Mouse (Mus musculus) ES-E14 (cell line): Measurements from ENCODE around the gene Slc25a39. TPM values are rescaled to one million over a fixed set of nuclear protein-coding genes. Genes with fewer than 3 reads are reported as not detected.

Experiments
- DNase-seq: peaks from one replicate; pipeline ENCODE4 v3.0.0-alpha.2; 2013; ENCODE audit warnings: low read depth, low spot score
- H3K27ac ChIP-seq: 2 replicates; pipeline ENCODE4 v1.5.1; 2012; ENCODE audit warnings: low read depth, mild to moderate bottlenecking, low read length, moderate library complexity, mixed read lengths; ENCODE audit not compliant: poor library complexity, insufficient read depth, severe bottlenecking
- H3K36me3 ChIP-seq: 2 replicates; pipeline ENCODE4 v1.6.1; 2012; ENCODE audit warnings: mild to moderate bottlenecking, low read length, moderate library complexity, mixed read lengths; ENCODE audit not compliant: control insufficient read depth, poor library complexity, insufficient read depth, severe bottlenecking
- H3K4me1 ChIP-seq, 2 experiments: fragments of 150-350 bp in 1 of 2; sonication (generic) in 1 of 2; 2 replicates each; pipeline ENCODE4 v1.6.1; 2012; ENCODE audit warnings: low read length in 2 of 2, mild to moderate bottlenecking in 1 of 2, mixed read lengths in 1 of 2; ENCODE audit not compliant: control insufficient read depth in 2 of 2, insufficient read depth in 2 of 2, poor library complexity in 1 of 2
- H3K4me3 ChIP-seq, 2 experiments: fragments of 150-350 bp in 1 of 2; sonication (generic) in 1 of 2; 2 replicates each; pipeline ENCODE4 v1.5.1; 2012; ENCODE audit warnings: low read length in 2 of 2, low read depth in 1 of 2, mild to moderate bottlenecking in 1 of 2, mixed read lengths in 1 of 2; ENCODE audit not compliant: insufficient read depth in 1 of 2, poor library complexity in 1 of 2, severe bottlenecking in 1 of 2
- H3K9ac ChIP-seq: 2 replicates; pipeline ENCODE4 v1.6.1; 2012; ENCODE audit warnings: low read depth, mild to moderate bottlenecking, low read length, mixed read lengths; ENCODE audit not compliant: poor library complexity, insufficient read depth, severe bottlenecking
- H3K9me3 ChIP-seq: fragments of 150-350 bp; sonication (generic); 2 replicates; pipeline ENCODE4 v1.6.1; 2012; ENCODE audit warnings: low read depth, mild to moderate bottlenecking, low read length; ENCODE audit not compliant: control insufficient read depth, insufficient read depth
- CHD2 ChIP-seq: IDR thresholded peaks from 2 replicates; pipeline ENCODE4 v1.6.1; 2014; ENCODE audit warnings: mild to moderate bottlenecking, low read depth, low read length, inconsistent platforms
- HCFC1 ChIP-seq: IDR thresholded peaks from 2 replicates; pipeline ENCODE4 v1.6.1; 2012; ENCODE audit warnings: low read length, inconsistent platforms, borderline replicate concordance; ENCODE audit not compliant: insufficient read depth
- MAFK ChIP-seq: IDR thresholded peaks from 2 replicates; pipeline ENCODE4 v1.6.1; 2014; ENCODE audit warnings: mild to moderate bottlenecking, low read depth, low read length, inconsistent platforms; ENCODE audit not compliant: insufficient read depth
- ZC3H11A ChIP-seq: IDR thresholded peaks from 2 replicates; pipeline ENCODE4 v1.6.1; 2012; ENCODE audit warnings: low read depth, mild to moderate bottlenecking, inconsistent platforms, low read length, borderline replicate concordance
- ZNF384 ChIP-seq: IDR thresholded peaks from 2 replicates; pipeline ENCODE4 v1.6.1; 2012; ENCODE audit warnings: low read depth, low read length, inconsistent platforms
- in situ Hi-C, 2 experiments: fragments of 600-800 bp; cut with MboI; formaldehyde crosslinking; loops; one replicate each; pipeline ENCODE4 v1.15.1; 2025; ENCODE audit warnings: low sequenced_read_pairs in 2 of 2, inconsistent platforms in 1 of 2; ENCODE audit not compliant: unreplicated experiment in 2 of 2
- total RNA-seq: library from RNA; depleted of rRNA; stranded (reverse); fragments of 300-350 nt; gene quantifications from 2 replicates; pipeline ENCODE4 v1.2.3, GENCODE M21; 2012

Slc25a39 gene
- total RNA-seq, 1 experiment = 152 TPM

DNA sequence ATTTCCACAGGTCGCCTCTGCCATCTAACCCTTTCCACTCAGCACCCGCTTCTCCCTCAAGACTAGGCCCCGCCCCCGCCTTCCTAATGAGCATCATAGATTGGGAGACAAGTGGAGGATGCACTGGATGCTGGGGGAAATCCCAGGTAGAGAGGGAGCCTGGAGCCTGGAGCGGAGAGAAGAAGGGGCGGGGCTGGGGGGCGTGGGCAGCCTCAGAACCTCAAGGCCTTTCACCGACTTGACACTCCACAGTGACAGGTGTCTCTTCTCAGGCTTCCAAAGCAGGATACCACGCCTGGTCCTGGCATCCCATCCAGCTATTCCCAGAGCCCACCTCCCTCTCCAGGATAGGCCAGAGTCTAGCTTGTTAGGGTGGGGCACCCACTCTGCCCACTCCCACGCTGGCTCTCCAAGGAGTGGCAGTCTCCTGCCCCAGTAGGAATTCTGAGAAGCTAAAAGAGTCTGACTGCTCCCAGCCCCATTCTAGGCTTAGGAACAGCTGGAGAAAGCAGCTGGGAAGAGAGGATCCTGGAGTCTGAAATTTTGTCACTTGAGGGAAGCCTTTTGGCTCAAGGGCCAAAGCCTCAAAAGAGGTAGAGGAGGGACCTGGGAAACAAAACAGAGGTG lies 37.6 kb upstream of the Slc25a39 start:
- TF ChIP-seq ZC3H11A = no peak
- TF ChIP-seq HCFC1 = no peak
- TF ChIP-seq ZNF384 = no peak
- TF ChIP-seq CHD2 = no peak
- no peak for TF ChIP-seq MAFK
- DNase-seq = peak; percentile 56
- in situ Hi-C loops = no loop called here
- Histone ChIP-seq H3K9me3 (no peaks in the 10 kb centered on the region), H3K27ac (no peak overlapping the region), H3K4me3 (no peak overlapping the region), H3K36me3 (no peaks in the 10 kb centered on the region), H3K4me1 (peaks cover 2 to 31% of the 10 kb centered on the region in 2 experiments; a peak in 2 of 4 replicates), H3K9ac (no peak overlapping the region)

DNA sequence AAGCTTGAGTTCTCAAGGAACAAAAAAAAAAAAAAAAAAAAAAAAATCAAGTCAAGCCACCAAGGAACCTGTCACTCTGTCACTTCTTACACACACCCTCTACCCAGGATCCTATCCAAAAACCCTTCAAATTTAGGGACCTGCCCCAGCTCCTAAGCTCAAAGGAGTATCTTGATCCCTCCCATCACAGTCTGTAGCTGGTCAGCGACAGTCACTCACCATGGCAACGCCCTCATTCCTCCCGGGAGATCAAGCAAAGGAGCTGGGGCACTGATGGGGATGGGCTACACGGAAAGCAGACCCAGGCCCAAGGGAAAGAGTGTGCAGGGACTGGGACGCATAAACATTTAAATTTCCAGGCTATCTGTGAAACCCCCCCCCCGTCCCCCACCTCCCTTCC lies 37.0 kb upstream of the Slc25a39 start:
- H3K36me3 ChIP-seq = no peaks in the 10 kb centered on the region
- no peak overlapping the region for H3K27ac ChIP-seq
- in situ Hi-C loops = no loop called here
- peaks cover 2 to 35% of the 10 kb centered on the region in 2 experiments; a peak in 2 of 4 replicates for H3K4me1 ChIP-seq
- no peaks in the 10 kb centered on the region for H3K9me3 ChIP-seq
- DNase-seq = no peak
- H3K4me3 ChIP-seq = no peak overlapping the region
- TF ChIP-seq MAFK = no peak
- no peak for TF ChIP-seq CHD2
- H3K9ac ChIP-seq = no peak overlapping the region

DNA sequence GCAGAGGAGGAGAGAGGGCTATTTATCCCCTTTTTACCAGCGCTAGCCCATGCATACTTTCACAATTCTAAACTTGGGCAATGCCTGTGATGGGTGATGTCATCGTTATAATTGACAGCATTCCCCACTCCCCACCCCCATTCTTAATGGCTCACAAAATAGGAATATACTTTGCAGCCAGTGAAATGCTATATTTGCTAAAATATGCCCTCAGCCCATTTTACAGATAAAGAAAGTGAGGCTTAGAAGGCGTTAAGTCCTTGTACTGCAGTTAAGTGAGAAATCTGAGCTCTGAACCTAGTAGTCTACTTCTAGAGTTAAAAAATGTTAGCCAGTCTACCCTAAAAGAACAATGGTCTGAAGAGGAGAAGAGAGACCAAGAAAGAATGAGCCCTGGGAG lies 36.6 kb upstream of the Slc25a39 start:
- H3K27ac ChIP-seq = no peak overlapping the region
- H3K9ac ChIP-seq = no peak overlapping the region
- no peak for DNase-seq
- no peaks in the 10 kb centered on the region for H3K36me3 ChIP-seq
- TF ChIP-seq ZC3H11A = no peak
- TF ChIP-seq ZNF384 = no peak
- no peak for TF ChIP-seq CHD2
- no peak for TF ChIP-seq HCFC1
- TF ChIP-seq MAFK = no peak
- H3K9me3 ChIP-seq = no peaks in the 10 kb centered on the region
- no peak overlapping the region for H3K4me3 ChIP-seq
- in situ Hi-C loops = no loop called here
- peaks cover under 1 to 37% of the 10 kb centered on the region in 2 experiments; a peak in 2 of 4 replicates for H3K4me1 ChIP-seq

DNA sequence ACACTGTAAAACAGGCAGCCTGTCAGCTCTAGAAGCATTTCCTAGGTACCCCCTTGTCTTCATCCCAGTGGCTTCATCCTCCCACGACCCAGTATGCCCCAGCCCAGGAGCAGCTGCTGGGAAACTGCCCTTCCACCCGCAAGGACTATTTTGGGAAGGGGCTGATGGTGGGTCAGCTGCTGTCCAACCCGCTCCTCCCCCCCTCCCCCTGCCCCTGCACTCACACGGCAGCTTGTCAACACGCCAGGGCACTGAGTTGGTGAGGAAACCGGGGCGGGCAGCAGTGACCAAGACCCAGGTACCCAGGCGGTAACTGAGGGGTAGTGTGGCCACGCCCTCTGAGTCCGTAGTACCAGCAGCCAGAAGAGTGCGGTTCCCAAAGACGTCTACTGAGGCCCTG lies 36.0 kb upstream of the Slc25a39 start:
- Histone ChIP-seq H3K4me3 (no peak overlapping the region; a peak in 1 of 4 replicates), H3K9ac (no peak overlapping the region), H3K27ac (no peak overlapping the region), H3K36me3 (no peaks in the 10 kb centered on the region), H3K9me3 (no peaks in the 10 kb centered on the region), H3K4me1 (peaks cover 0 to 37% of the 10 kb centered on the region in 2 experiments; a peak in 2 of 4 replicates)
- DNase-seq = no peak
- TF ChIP-seq MAFK (no peak), CHD2 (no peak), ZC3H11A (no peak), ZNF384 (no peak), HCFC1 (no peak)
- in situ Hi-C loops = no loop called here

DNA sequence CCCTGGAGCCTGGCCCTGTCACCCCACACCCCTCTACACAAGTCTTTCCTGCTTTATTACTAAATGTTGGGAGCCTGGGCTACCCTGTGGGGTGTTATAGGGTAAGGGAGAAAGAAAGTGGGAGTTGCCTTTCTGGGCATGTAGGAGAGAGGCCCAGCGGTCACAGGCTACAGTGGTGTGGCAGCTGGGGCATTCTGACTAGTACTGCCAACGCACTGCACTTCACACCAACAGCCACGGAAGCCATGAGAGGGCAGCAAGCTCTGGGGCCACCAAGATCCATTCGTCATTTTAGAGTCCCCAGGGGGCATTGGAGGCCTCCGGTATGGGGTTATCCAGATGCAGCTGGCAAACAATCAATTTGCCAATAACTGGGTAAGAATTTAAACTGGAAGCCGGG lies 34.3 kb upstream of the Slc25a39 start:
- in situ Hi-C loops = no loop called here
- no peaks in the 10 kb centered on the region for H3K9me3 ChIP-seq
- no peak for DNase-seq
- H3K9ac ChIP-seq = no peak overlapping the region
- H3K27ac ChIP-seq = no peak overlapping the region
- no peak overlapping the region for H3K4me3 ChIP-seq
- no peak for TF ChIP-seq CHD2
- TF ChIP-seq ZNF384 = no peak
- no peak for TF ChIP-seq MAFK
- TF ChIP-seq ZC3H11A = no peak
- TF ChIP-seq HCFC1 = no peak
- peaks cover 0 to 29% of the 10 kb centered on the region in 2 experiments; a peak in 2 of 4 replicates for H3K4me1 ChIP-seq
- no peaks in the 10 kb centered on the region for H3K36me3 ChIP-seq
